11 mouse cellular contexts compared by ENCODE assay signal in genomic region chr10:24111116-24111778, GRCm38 (mm10). TPM values are rescaled to one million over a fixed set of nuclear protein-coding genes. Genes with fewer than 3 reads are reported as not detected.
DNase-seq lines count a peak whose midpoint lies in the region; ATAC-seq and TF ChIP-seq lines count a peak whose summit lies in the region.
"Had no signal": no experiment of that assay in that cellular context is flagged by ENCODE, and none has a peak within 500 bp of the region (broad histone marks: within the 10 kb centered on the region; RNA-seq: fewer than 3 reads in every experiment).

No protein-coding gene starts in this region.

- 0 out of 2 replicates have a peak, but pooled peaks cover 4% of the 10 kb centered on the region for H3K9me3 ChIP-seq in intestine, embryonic 14.5 days (ENCODE audit: control insufficient read depth, low read length)
- no peaks in the 10 kb centered on the region for H3K9me3 ChIP-seq in intestine, embryonic 15.5 days
- H3K9me3 ChIP-seq in midbrain, postnatal 0 days (ENCODE audit: low read length), result no peaks in the 10 kb centered on the region
- H3K9me3 ChIP-seq: embryonic facial prominence, embryonic 15.5 days had no signal

- no peak overlapping the region for H3K4me3 ChIP-seq in intestine, embryonic 14.5 days (ENCODE audit: low read depth, low read length)
- no peak overlapping the region for H3K4me3 ChIP-seq in intestine, embryonic 15.5 days (replicated peaks)
- no peak overlapping the region for H3K4me3 ChIP-seq in midbrain, postnatal 0 days (ENCODE audit: low read depth, low read length)
- H3K4me3 ChIP-seq: embryonic facial prominence, embryonic 15.5 days had no signal

- no peak overlapping the region for H3K4me2 ChIP-seq in intestine, embryonic 14.5 days (ENCODE audit: low read length)
- no peak overlapping the region for H3K4me2 ChIP-seq in intestine, embryonic 15.5 days (replicated peaks)
- H3K4me2 ChIP-seq in midbrain, postnatal 0 days (ENCODE audit: low read depth, low read length, poor library complexity, severe bottlenecking), result no peak overlapping the region
- H3K4me2 ChIP-seq: embryonic facial prominence, embryonic 15.5 days had no signal

- TF ChIP-seq CTCF in midbrain, postnatal 0 days (IDR thresholded peaks at IDR 0.05), result peak; percentile 82

- no peak for ATAC-seq in intestine, embryonic 14.5 days (replicated peaks; ENCODE audit: low FRiP score, low TSS enrichment, low read depth)
- ATAC-seq in intestine, embryonic 15.5 days, result no peak
- ATAC-seq in midbrain, postnatal 0 days (ENCODE audit: low FRiP score), result no peak

- H3K27ac ChIP-seq in intestine, embryonic 14.5 days (ENCODE audit: low read depth), result no peak overlapping the region
- no peak overlapping the region for H3K27ac ChIP-seq in intestine, embryonic 15.5 days
- no peak overlapping the region for H3K27ac ChIP-seq in midbrain, postnatal 0 days (ENCODE audit: low read depth, low read length)
- H3K27ac ChIP-seq: embryonic facial prominence, embryonic 15.5 days had no signal

- 48% methylated on average over 6 of the region's 6 CpGs for WGBS in intestine, embryonic 14.5 days
- WGBS in intestine, embryonic 15.5 days, result 47% methylated on average over 6 of the region's 6 CpGs
- WGBS in midbrain, postnatal 0 days, result 53% methylated on average over 6 of the region's 6 CpGs

- H3K36me3 ChIP-seq in intestine, embryonic 14.5 days (ENCODE audit: control insufficient read depth, insufficient read depth, low read length), result no peaks in the 10 kb centered on the region
- H3K36me3 ChIP-seq in intestine, embryonic 15.5 days, result no peaks in the 10 kb centered on the region
- no peaks in the 10 kb centered on the region for H3K36me3 ChIP-seq in midbrain, postnatal 0 days (ENCODE audit: insufficient read depth, low read length)
- H3K36me3 ChIP-seq: embryonic facial prominence, embryonic 15.5 days had no signal

- no peak overlapping the region for H3K9ac ChIP-seq in intestine, embryonic 14.5 days (ENCODE audit: low read length)
- H3K9ac ChIP-seq in intestine, embryonic 15.5 days, result no peak overlapping the region
- H3K9ac ChIP-seq in midbrain, postnatal 0 days (replicated peaks; ENCODE audit: low read length, poor library complexity, severe bottlenecking), result no peak overlapping the region
- H3K9ac ChIP-seq: embryonic facial prominence, embryonic 15.5 days had no signal

- peak; percentile 66 for DNase-seq in intestine, embryonic 14.5 days (ENCODE audit: low spot score)
- peak; percentile 41 to 50 for DNase-seq in B cell, adult 2 months
- peak; percentile 79 for DNase-seq in NIH3T3 (ENCODE audit: low read depth)
- DNase-seq in embryo, embryonic 10 days (ENCODE audit: low spot score), result peak; percentile 82
- DNase-seq in kidney, postnatal 4 days, result peak; percentile 55 to 62
- DNase-seq in midbrain, postnatal 0 days (ENCODE audit: low spot score), result peak; percentile 71
- no peak for DNase-seq in frontal cortex, postnatal 10 days (ENCODE audit: low spot score in 2 of 2)

- no peaks in the 10 kb centered on the region for H3K27me3 ChIP-seq in intestine, embryonic 14.5 days (replicated peaks; ENCODE audit: control insufficient read depth, insufficient read depth, low read length)
- no peaks in the 10 kb centered on the region for H3K27me3 ChIP-seq in intestine, embryonic 15.5 days (replicated peaks)
- H3K27me3 ChIP-seq in midbrain, postnatal 0 days (ENCODE audit: insufficient read depth, low read length), result no peaks in the 10 kb centered on the region
- H3K27me3 ChIP-seq: embryonic facial prominence, embryonic 15.5 days had no signal

- H3K4me1 ChIP-seq in intestine, embryonic 14.5 days (replicated peaks; ENCODE audit: control insufficient read depth, insufficient read depth, low read length), result no peaks in the 10 kb centered on the region
- 0 out of 2 replicates have a peak, but pooled peaks cover 3% of the 10 kb centered on the region for H3K4me1 ChIP-seq in intestine, embryonic 15.5 days (replicated peaks)
- no peaks in the 10 kb centered on the region for H3K4me1 ChIP-seq in midbrain, postnatal 0 days (ENCODE audit: insufficient read depth, low read length)
- H3K4me1 ChIP-seq: embryonic facial prominence, embryonic 15.5 days had no signal

RNA-seq across cellular contexts. Expression of gene Taar9, which starts 1.9 kb away (rescaled TPM):
- not detected in 2 replicates for polyA plus RNA-seq in intestine, embryonic 14.5 days (2014; fragmentation: Nextera tagmentation; extraction: Ambion mirVana)
- polyA plus RNA-seq in intestine, embryonic 15.5 days (2015; fragmentation: Nextera tagmentation; extraction: Ambion mirVana), result not detected in 2 replicates
- total RNA-seq in midbrain, postnatal 0 days (2014; rRNA removed), result not detected in 2 replicates
- polyA plus RNA-seq in midbrain, postnatal 0 days (2015; fragmentation: Nextera tagmentation; extraction: Ambion mirVana), result not detected in 2 replicates
- polyA plus RNA-seq: embryonic facial prominence, embryonic 15.5 days; liver, embryonic 16.5 days; testis, adult 2 months had no signal

RNA-seq across cellular contexts. Expression of gene Taar8c, which starts 9.5 kb away (rescaled TPM):
- polyA plus RNA-seq in intestine, embryonic 14.5 days (2014; fragmentation: Nextera tagmentation; extraction: Ambion mirVana), result not detected in 2 replicates
- not detected in 2 replicates for polyA plus RNA-seq in intestine, embryonic 15.5 days (2015; fragmentation: Nextera tagmentation; extraction: Ambion mirVana)
- total RNA-seq in midbrain, postnatal 0 days (2014; rRNA removed), result not detected in 2 replicates
- not detected in 2 replicates for polyA plus RNA-seq in midbrain, postnatal 0 days (2015; fragmentation: Nextera tagmentation; extraction: Ambion mirVana)
- polyA plus RNA-seq: embryonic facial prominence, embryonic 15.5 days; liver, embryonic 16.5 days; testis, adult 2 months had no signal

RNA-seq across cellular contexts. Expression of gene Taar8b, which starts 19.2 kb away (rescaled TPM):
- not detected in 2 replicates for polyA plus RNA-seq in intestine, embryonic 14.5 days (2014; fragmentation: Nextera tagmentation; extraction: Ambion mirVana)
- not detected in 2 replicates for polyA plus RNA-seq in intestine, embryonic 15.5 days (2015; fragmentation: Nextera tagmentation; extraction: Ambion mirVana)
- total RNA-seq in midbrain, postnatal 0 days (2014; rRNA removed), result not detected in 2 replicates
- polyA plus RNA-seq in midbrain, postnatal 0 days (2015; fragmentation: Nextera tagmentation; extraction: Ambion mirVana), result not detected in 2 replicates
- polyA plus RNA-seq: embryonic facial prominence, embryonic 15.5 days; liver, embryonic 16.5 days; testis, adult 2 months had no signal

RNA-seq across cellular contexts. Expression of gene Taar8a, which starts 34.9 kb away (rescaled TPM):
- polyA plus RNA-seq in intestine, embryonic 14.5 days (2014; fragmentation: Nextera tagmentation; extraction: Ambion mirVana), result not detected in 2 replicates
- polyA plus RNA-seq in intestine, embryonic 15.5 days (2015; fragmentation: Nextera tagmentation; extraction: Ambion mirVana), result not detected in 2 replicates
- not detected in 2 replicates for total RNA-seq in midbrain, postnatal 0 days (2014; rRNA removed)
- not detected in 2 replicates for polyA plus RNA-seq in midbrain, postnatal 0 days (2015; fragmentation: Nextera tagmentation; extraction: Ambion mirVana)
- polyA plus RNA-seq: embryonic facial prominence, embryonic 15.5 days; liver, embryonic 16.5 days; testis, adult 2 months had no signal

RNA-seq across cellular contexts. Expression of gene Stx7, which starts 37.9 kb away (rescaled TPM):
- polyA plus RNA-seq in intestine, embryonic 14.5 days (2014; fragmentation: Nextera tagmentation; extraction: Ambion mirVana), result 91.8 and 100 TPM in 2 replicates
- 123 and 127 TPM in 2 replicates for polyA plus RNA-seq in intestine, embryonic 15.5 days (2015; fragmentation: Nextera tagmentation; extraction: Ambion mirVana)
- 144 and 180 TPM in 2 replicates for total RNA-seq in midbrain, postnatal 0 days (2014; rRNA removed)
- polyA plus RNA-seq in midbrain, postnatal 0 days (2015; fragmentation: Nextera tagmentation; extraction: Ambion mirVana), result 349 and 358 TPM in 2 replicates

Comparison
In these comparisons a context has a peak if more than half of its experiments do, and no peak if none do; other contexts are left out.
1. DNase-seq: peak in intestine, embryonic 14.5 days (single experiment), B cell, adult 2 months (2 of 2), NIH3T3 (single experiment), embryo, embryonic 10 days (single experiment), kidney, postnatal 4 days (2 of 2) and midbrain, postnatal 0 days (single experiment); none in frontal cortex, postnatal 10 days (0 of 2).